Mouse (Mus musculus) heart, adult 11 months (tissue): ENCODE data around the gene Fam71a.
A peak's percentile ranks its signal among the peaks of the same experiment; 100 is the strongest.

Experiments used
- DNase-seq: peaks from one replicate; pipeline ENCODE4 v3.0.0; 2022

Fam71a gene

GRCm38 (mm10) chr1:191181469-191182259 lies 17.0 kb upstream of the Fam71a start:
- no peak for DNase-seq

GRCm38 (mm10) chr1:191180397-191180796 lies 15.8 kb upstream of the Fam71a start:
- peak; percentile 94 for DNase-seq

GRCm38 (mm10) chr1:191179846-191180245 lies 15.2 kb upstream of the Fam71a start:
- no peak for DNase-seq

GRCm38 (mm10) chr1:191178511-191179188 lies 14.0 kb upstream of the Fam71a start:
- DNase-seq, result no peak

DNA sequence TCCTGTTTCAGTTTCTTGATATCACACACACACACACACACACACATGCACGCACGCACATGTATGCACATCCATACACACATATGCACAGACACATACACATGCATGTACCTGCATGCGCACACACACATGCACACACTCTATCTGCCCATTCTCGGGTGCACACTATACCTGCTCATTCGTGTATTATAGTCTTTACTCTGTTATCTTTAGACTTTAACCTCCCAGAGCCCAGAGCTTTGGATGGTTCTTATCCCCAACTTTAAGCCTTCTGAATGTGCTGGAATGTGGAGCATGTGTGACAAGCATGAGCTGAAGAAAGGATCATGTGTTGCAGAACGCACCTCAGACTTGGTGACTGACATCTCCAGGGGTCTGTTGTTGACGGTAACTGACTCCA lies 12.3 kb upstream of the Fam71a start:
- DNase-seq, result no peak

GRCm38 (mm10) chr1:191172487-191172886 lies 7.9 kb upstream of the Fam71a start:
- no peak for DNase-seq

GRCm38 (mm10) chr1:191170444-191170843 lies 5.8 kb upstream of the Fam71a start:
- no peak for DNase-seq

DNA sequence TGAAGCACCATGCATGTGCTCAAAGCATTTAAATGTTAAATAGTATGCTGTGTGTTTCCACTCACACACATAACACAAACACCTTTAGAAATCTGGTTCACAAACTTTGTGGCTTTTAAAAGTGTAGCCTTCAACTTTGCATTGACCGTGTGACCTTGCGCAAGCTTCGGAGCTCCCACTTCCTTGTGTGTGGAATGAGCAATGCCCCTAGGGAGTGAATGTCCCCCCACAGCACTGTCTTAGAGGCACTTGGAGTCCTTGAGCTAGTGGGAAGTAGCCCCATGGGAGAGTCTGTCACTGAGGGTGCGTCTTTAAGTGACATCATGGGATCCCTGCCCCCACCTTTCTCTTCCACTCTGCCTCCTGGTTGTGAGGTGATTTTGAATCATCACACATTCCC lies 1.6 kb upstream of the Fam71a start:
- peak; percentile 60 for DNase-seq

DNA sequence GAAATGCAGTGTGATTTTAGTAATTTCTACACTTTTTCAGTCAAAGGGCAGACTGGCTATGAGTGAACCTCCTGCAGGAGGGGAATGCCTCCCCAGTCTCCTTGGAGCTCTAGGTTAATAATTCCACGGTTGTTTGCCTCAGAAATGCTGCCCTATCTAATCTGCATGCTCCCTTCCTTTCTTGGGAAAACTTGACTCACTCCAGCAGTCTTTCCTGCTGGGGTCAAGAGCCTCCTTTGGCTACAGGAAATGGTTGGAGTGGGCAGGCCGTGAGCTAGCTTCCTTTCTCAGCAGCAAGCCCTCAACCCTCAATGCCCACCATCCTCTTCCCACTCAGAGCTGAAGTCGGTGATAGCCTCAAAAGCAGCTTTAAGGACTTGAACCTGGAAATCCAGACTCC lies 10.3 kb downstream of the Fam71a start:
- peak; percentile 71 for DNase-seq

DNA sequence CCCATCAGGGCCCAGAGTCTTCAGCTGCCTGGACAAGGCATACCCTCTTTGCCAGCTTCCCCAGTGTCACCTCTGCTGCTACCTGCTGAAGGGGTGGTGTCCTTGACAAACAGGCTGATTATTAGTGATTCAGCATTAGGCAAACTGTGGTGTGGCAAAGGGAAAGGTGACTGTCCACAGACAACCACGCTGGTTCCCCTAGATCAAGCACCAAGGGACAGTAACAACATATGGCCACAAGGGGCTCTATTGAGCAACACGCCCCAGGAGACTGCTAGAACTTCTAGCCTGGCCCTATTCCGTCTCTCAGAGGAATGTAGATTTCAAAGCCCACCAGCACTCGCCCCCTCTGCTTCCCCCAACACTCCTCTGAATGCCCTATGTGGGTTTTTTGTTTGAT lies 11.6 kb downstream of the Fam71a start:
- peak; percentile 87 for DNase-seq

DNA sequence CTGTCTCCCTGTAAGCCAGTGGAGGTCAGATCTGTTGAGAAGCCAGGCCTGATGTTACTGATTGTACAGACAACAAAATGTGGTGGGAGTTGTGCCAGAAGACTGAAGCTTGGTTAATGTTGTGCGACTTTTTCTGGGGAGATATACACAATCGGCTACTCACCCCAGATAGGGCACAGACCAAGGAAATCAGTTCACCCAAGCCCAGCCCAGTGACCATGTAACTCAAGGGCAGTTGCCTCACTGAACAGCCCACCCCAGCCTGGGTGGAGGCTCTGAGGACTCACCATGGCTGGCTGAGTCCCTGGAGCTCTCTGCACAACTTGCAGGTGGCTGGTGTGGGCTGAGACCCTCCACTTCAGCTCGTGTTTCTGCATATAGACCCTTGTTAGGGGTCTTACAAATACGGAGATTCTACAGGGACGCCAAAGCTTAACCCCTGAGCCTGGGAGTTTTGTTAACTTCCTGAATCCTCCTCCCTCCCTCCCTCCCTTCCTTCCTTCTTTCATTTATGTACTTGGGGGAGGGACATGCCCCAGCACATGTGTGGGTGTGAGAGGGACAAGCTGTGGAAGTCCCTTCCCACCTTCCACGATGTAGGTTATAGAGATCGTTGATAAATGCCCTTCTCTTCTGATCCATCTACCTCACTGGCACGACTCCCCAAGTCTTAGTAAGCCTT lies 13.6 kb downstream of the Fam71a start:
- peak; percentile 65 for DNase-seq

- DNase-seq, result peak; percentile 90
Observed at GRCm38 (mm10) chr1:191149489-191149888, 15.1 kb downstream of the Fam71a start.

DNA sequence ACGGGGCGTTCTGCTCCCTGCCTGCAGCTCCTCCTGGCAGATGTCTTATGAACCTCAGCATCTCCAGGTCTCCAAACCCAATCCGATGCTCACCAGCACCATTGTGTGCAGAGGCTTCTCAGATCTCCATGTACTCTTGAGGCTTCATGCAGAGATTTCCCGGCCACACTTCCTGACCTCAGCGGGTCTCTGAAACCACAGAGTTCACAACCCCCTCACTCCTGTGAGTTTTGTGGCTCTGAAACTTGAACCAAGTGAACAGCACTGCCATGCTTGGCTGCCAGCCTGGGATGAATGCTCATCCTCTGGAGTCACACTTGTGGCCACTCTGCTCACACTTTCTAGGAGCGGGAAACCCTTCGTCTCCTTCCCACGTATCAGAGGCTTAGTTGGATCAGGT lies 23.6 kb downstream of the Fam71a start:
- peak; percentile 81 for DNase-seq

GRCm38 (mm10) chr1:191138874-191139495 lies 25.6 kb downstream of the Fam71a start:
- peak; percentile 67 for DNase-seq

DNA sequence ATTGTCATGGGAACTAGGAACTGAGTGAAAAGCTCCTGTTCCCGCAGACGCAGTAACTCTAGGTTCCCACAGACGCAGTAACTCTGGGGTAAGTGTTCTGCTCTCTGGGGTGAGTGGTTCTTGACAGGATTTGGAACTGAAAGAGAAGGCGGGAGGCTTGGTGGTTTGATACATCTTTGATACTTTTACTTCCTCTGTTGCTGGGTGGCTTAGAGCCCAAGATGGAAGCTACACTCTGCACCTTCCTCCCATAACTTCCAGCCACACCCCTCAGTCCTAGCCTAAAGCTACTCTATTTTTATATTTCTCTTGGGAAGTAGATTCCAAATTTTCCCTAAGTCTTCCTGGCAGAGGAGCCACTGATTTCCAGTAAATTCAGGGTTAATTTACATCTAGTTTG lies 26.2 kb downstream of the Fam71a start:
- peak; percentile 64 for DNase-seq

GRCm38 (mm10) chr1:191135406-191135805 lies 29.2 kb downstream of the Fam71a start:
- DNase-seq, result peak; percentile 27

DNA sequence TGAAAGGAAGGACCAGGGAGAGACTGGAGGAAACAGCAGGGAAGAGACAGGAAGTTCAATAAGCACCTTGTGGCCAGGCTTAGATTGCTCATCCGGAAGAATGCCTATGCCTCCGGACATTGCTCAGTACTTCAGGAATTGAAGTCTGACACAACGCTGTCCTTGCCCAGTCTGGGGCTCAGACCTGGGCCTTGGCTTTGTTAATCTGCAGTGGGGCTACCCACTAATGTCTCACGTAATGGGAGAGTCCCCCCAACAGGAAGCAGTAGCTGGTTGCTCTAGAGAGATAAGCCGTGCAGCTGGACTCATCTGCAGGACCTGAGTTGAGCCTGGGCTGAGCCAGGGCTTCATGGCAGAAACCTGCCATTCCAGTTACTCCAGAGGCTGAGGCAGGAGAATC lies 31.7 kb downstream of the Fam71a start:
- DNase-seq, result peak; percentile 77

GRCm38 (mm10) chr1:191132240-191132639 lies 32.4 kb downstream of the Fam71a start:
- no peak for DNase-seq

DNA sequence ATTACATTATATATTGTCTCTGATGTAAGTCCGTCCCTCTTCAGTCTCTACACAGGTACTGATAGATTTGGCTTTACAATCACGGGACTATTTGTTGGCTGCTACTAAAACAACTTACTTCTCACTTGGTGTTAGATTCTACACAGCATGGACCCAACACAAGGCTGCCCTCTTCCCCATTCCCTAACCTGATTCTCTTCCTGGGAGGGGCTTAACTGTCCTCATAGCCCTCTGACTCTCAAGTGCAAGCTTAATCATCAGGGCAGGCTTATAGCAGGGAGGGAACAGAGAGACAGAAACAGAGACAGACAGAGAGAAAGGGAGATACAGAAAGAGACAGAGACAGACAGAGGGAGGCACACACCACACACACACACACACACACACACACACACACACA lies 32.9 kb downstream of the Fam71a start:
- DNase-seq, result peak; percentile 21

DNA sequence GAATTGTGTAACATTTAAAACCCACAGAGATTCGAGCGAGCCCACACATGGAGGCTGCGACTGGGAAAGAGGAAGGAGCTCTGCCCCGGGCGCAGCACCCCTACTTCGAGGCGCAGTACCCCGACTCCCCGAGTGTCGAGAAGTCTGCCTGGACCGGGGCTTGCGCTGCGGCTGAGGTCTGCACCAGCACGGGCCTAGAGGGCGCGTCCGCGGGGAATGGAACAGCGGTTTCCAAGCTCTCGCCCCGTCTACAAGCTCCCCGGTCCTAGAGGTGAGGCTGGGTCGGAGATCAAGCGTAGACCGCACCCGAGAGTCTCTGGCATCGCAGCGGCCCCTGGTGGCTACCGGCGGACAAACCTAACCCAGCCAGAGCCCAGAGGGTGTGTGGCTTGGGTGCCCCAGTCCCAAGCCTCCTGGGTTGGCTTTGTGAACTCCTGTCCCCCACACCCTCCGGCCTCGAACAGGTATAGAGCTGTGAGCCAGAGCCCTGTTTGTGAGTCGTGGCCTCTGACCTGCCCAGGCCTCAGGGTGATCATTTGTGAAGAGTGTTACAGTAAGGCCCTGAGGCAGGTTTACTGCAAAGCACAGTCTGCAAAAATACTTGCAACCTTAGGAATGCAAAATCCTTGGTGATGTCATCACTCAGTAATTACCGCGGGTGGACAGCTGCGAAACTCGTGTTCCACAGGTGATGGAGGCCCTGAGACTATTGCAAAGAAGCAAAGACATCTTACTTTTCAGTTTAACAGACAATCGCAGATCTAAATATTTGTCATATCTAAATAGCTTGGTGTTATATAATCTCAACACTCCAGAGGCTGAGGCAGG lies 38.6 kb downstream of the Fam71a start:
- DNase-seq, result peak; percentile 96

DNA sequence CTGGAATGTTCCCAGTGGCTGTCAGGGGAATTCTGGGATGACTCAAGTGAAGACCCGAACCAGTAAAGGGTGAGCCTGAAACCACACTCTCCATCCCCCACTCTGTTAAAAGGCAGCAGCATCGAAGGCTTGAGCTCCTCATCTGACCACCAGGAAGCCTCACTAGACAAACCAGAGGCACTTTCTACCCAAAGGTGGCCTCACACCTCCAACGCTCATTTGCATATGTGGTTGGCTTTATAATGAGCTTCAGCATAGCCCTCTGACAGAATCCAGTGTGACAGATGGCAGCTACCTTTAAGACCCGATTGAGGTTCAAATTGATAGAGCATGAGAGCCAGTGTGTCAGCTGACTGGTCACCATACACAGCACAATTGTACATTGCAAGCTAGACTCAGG lies 40.3 kb downstream of the Fam71a start:
- peak; percentile 88 for DNase-seq

DNA sequence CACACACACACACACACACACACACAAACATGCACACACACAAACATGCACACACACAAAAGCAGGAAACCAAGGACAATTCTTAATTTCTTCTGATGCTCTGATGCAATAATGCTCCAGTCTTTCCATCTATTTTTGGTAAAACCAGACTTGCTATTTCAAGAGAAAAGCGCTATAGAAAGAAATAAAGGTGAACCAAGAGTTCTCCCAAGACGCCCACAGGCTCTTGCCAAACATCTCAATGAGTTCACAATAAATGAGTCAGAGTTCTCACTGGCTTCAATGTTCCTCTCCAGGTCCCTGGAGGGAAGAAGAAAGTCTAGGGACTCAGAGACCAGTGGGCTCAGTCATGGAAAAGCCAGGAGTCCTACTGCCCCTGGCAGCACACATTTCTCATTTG lies 40.9 kb downstream of the Fam71a start:
- peak; percentile 81 for DNase-seq
